Mouse (Mus musculus): ENCODE results near the gene Odf3. TPM values are rescaled to one million over a fixed set of nuclear protein-coding genes. Genes with fewer than 3 reads are reported as not detected.

The Odf3 gene
- not detected in 2 replicates for polyA plus RNA-seq (2012; rRNA removed)

DNA sequence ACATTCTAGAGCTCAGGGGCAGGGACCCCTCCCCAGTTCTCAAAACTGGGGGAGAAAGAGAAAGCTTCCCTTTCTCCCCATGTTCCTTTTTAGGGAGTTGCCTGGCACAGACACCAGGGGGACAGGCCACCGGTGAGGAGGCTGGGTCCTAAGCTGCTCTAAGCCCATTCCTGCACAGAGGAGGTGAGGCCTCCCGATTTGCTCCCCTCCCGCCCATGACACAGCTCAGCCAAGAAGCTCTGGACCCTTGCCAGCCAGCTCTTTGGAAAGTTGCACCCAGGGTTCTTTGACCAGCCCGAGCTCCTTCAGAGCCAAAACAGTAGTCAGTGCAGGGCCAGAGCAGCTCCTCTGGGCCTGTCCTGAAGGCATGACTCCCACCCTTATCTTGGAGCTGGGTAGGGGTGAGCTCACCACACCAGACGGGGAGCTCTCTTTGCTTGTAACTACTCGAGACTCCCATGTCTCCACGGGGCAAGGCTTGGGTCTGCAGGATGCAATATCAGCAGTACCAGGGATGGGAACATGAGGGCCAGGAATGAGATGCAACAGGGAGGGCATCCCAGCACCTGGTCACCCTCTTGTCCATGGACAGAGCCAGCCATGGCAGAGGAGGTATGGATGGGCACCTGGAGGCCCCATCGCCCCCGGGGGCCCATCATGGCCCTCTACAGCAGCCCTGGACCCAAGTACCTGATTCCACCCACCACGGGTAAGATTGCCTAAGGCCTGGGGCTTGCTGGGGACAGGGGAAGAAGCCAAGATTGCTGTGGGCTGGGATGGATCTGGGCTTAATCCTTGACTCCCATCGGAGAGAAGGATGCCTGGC lies at the start of gene Odf3:
Odf3 (plus strand) TSS at position 51 of the 826 bp plus-strand sequence.

DNA sequence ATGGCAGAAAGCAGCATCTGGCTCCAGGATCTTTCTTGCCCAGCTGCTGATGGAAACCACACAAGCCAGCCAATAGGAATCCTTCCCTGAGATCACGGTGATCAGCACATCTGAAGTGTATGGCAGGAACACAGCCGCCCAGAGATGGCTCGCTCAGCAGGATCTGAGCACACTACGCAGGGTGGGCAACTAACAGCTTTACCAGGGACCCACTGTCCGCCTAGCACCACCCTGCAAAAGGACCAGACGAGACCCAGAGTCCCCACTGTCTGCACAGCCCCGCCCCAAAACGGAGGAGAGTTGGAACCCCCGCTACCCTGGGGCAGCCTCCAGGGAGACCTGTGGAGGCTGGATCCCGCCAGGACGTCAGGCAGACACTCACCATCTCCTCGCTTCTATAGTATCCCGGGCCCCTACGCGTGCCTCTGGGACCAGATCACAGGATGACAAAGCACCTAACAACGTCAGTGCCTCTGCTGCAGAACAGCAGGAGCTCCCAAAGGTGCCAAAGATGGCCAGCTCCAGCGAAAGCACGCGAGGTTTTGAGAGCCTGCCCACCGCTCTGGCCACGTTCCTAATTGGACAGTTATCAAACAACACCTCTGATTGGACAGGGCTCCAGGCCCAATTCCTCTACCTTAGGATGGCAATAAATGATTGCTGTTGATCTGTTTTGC lies 25.8 kb upstream of the Odf3 start, which contains the start of gene Zfp941:
Zfp941 (minus strand) TSS at position 526 of the 677 bp plus-strand sequence.

DNA sequence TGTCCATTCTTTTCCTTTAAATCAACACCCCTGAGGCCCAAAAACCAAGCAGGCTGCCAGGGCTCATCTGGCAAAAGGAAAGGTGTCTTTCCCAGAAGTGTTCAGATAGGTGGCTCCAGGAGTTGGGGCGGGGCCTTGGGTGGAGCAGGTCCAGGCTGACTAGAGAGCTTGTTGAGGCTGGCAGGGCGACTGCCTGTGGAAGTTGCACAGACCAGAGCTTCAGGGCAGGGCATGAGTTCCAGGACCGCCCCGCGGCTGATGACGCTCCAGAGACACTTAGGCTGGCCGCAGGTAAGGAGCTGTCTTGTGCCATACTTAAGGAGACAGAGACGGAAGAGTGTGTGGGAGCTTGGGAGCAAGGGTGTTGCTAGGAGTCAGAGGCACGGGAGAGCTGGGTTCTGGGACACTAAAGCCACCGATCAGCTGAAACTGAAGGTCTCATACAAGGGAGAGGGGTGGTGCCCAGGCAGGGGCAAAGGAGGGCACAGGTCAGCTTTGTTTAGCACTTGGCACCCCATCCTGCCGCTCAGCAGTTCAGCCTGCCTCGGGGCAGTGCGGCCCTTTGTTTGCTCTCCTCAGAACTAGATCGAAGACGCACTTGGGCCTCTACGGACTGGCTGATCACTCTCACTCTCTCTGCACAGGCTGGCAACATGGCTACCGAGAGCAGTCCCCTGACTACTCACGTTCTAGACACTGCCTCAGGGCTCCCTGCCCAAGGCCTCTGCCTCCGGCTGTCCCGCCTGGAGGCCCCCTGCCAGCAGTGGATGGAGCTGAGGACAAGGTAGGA lies 12.4 kb upstream of the Odf3 start, which contains the start of gene Urah:
Urah (plus strand) TSS at position 51 of the 790 bp plus-strand sequence.

DNA sequence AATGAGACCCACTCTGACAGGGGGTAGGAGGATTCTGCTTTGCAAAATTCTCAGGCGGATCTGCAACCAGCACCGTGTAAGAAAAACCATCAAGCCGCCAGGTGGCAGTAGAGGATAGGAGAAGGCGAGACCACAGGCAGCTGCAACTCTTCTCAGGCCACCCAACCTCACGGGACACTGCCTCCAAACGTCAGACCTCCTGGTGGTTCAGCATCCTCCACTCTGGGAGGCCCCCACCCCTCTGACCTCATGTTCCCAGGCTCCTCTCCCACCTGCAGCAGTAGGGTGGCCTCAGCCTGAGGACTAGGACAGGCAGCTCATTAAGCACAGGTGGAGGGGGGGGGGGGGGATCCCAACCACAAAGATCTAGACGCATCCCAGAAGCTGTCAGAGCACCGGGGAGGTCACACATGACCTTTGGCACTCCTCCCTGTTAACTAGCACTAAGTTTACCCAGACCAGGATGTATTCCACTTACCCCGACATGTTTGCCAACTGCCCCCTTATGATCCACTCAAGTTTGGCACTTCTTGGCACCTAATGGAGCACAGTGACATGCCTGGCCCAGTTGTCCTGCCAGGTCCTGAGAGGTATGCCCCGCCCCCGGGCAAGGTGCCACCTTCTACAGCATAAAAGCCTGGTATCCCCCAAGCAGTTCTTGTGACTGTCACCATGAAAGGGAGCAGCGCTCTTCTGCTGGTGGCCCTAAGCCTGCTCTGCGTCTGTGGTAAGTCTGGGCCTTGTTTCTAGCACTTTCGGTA lies 2.5 kb upstream of the Odf3 start, which contains the start of gene Scgb1c1:
Scgb1c1 (plus strand) TSS at position 643 of the 761 bp plus-strand sequence.

DNA sequence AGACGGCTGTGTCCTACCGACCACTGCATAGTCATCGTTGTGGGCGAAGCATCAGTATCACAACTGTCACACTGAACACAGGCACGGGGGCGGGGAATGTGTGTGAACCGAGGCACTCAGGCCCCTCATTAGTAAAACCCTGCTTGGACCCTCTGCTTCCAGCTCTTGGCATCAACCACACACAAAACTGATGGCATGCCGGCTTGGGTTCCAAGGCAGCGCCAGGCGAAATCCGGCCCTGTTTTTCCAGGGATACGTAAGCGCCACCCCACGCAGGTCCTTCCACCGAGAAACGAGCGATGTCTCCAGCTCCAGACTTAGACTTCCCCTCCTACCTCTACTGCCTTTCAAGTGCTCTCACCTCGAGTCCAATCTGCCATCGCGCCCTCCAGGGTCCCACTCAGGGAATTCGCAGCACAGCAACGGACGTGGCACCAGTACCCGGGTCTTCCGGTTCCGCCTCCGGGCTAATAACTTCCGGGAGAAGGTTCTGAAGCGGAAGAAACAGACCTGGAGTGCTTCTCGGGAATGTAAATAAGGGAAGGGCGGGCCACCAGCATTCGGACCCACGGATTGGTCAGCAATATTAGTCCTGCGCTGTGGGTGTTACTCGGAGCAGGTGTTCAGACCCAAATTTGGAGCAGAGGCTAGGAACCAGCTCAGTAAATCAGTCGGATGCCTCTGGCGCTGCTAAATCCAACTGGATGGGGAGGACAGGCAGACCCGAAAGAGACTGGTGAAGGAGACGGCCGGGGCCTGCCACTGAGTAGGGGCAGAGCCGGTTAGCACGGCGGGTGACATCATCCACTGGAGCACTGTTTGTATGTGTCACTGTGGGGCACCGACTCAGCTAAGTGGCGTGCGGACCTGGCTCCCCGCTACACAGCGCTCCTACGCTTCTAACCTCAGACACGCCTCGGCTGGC lies 8.5 kb downstream of the Odf3 start, which contains the start of gene Gm45785:
Gm45785 (minus strand) TSS at position 472 of the 925 bp plus-strand sequence.

DNA sequence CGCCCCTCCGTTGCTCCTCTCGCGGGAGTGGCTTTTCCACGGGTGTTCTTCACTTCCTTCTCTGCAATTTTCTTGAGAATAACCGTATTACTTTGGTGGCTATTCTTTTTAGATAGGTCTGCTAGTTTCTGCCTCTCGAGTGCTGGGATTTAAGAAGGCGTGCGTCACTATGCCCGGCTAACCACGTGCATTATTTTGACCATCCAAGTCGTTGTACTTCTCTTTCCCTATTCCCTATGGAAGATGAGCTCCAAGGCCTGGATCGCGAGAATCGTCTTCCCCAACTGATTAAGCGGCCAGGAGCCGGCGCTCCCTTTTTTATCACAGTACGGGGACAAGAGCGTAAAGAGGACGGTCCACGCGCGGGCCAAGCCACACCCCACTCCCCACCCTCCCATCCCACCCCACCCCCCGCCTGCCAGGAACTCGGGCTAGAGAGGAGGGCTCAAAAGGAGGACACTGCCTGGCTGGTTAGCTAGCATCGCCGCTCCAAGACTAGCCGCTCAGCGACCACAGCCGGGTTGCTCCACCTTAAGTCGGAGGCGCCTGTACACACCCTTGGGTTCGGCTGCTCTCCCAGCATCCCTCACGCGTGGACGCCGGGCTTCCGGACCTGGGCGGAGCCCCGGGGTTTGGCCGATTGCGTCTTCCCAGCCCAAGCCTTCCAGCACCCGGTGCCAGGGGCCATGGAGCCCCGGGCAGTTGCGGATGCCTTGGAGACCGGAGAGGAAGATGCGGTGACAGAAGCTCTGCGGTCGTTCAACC lies 9.4 kb downstream of the Odf3 start, which contains the start of gene Ric8a:
Ric8a (plus strand) TSS at position 173 of the 765 bp plus-strand sequence.

DNA sequence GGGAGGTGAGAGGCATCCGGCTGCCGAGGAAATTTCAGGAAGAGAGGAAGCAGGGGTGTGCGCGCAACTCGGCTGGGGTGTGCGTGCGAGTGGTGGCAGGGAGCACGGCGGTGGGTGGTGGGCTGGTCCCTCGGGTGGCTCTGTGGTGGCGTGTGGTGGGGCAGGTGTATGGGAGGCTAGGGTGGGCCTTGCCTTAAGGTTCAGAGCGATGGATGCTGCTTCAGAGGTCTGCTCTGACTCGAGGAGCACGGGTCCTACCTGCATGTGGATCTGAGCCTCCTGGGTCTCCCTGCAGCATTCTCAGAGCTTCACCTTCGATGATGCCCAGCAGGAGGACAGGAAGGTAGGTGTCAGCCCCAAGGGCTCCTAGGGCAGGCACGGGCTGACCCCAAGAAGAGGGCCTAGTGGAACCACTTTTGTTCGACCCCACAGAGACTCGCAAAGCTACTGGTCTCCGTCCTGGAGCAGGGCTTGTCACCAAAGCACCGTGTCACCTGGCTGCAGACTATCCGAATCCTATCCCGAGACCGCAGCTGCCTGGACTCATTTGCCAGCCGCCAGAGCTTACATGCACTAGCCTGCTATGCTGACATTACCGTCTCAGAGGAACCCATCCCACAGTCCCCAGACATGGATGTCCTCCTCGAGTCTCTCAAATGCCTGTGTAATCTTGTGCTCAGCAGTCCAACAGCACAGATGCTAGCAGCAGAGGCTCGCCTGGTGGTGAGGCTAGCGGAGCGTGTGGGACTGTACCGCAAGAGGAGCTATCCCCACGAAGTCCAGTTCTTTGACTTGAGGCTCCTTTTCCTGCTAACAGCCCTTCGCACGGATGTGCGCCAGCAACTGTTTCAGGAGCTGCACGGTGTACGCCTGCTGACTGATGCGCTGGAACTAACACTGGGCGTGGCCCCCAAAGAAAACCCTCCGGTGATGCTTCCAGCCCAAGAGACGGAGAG lies 10.2 kb downstream of the Odf3 start, which contains the start of gene Bet1l:
Bet1l (minus strand) TSS at position 28 of the 956 bp plus-strand sequence.

DNA sequence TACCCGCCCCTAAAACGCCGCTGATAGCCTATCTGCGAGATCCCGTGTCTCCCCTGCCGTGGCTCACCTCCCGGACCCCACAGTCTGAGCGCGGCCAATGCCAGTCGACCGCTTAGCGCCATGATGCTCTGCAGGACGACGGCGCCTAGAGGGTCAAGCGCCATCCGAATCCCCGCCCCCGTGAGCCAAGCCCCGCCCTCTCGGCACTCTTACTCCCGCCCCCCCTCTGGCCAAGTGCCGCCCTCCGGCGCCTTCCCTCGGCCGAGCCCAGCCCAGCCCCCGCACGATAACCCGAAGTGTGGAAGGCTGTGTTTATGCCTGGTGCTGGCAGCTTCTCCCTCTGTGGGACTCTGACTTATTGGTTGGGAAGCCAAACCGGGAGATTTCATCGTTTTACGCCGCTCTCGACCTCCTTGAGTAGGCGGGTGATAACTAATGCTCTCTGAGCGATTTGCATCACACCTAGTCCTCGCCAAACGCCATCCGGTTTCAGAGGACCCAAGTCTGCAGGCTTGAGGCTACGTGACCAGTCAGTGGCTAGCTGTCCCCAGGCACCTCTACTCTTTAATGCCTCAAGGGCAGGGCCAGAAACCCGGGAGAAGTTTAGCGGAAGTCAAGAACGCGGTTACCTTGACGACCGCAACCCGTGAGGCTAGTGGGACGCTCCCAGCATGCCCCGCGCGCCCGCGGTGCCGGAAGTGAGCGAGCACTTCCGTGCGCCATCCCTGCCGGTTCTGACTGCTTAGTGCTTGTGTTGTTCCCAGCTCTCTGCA lies 34.3 kb downstream of the Odf3 start, which contains the start of the genes Psmd13 and Sirt3:
Psmd13 (plus strand) TSS at position 273 of the 773 bp plus-strand sequence.
Sirt3 (minus strand) TSS at position 614 of the 773 bp plus-strand sequence.

DNA sequence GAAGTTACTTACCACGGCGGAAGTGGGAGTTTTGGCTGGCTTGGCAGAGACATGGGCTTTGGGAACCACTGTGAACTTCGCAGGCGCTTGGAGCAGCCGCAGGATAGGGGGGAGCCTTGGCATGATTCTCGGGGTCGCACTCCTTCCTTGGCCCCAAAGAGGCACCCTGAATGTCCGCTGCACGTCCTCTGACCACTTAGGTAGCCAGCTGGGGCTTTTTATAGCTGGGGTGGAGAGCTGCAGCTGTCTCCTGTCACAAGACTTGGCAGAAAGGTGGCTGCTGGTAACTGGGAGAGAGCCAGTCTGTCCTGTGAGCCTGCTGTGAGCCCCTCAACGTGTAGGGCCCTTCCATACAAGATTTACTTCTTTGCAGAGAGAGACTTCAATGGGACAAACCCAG lies 52.6 kb downstream of the Odf3 start, which contains the start of gene Cox8b:
Cox8b (minus strand) TSS at position 227 of the 400 bp plus-strand sequence.

Other genes with a start within 250 kb of the Odf3 start
- not detected in 2 replicates for gene Olfr46, start 246.5 kb upstream of the Odf3 start, polyA plus RNA-seq (2012; rRNA removed)
- not detected in 2 replicates for gene Olfr61, start 218.8 kb upstream of the Odf3 start, polyA plus RNA-seq (2012; rRNA removed)
- gene Olfr53, start 201.4 kb upstream of the Odf3 start, polyA plus RNA-seq (2012; rRNA removed) = not detected in 2 replicates
- not detected in 2 replicates for gene Olfr539, start 187.9 kb upstream of the Odf3 start, polyA plus RNA-seq (2012; rRNA removed)
- not detected in 2 replicates for gene Olfr45, start 165.9 kb upstream of the Odf3 start, polyA plus RNA-seq (2012; rRNA removed)
- gene Olfr541, start 150.5 kb upstream of the Odf3 start, polyA plus RNA-seq (2012; rRNA removed) = not detected in 2 replicates
- 60.5 and 91.1 TPM in 2 replicates for gene Cyp2e1, start 84.1 kb upstream of the Odf3 start, polyA plus RNA-seq (2012; rRNA removed)
- 0.06 and 0.07 TPM in 2 replicates for gene Syce1, start 60.0 kb upstream of the Odf3 start, polyA plus RNA-seq (2012; rRNA removed)
- gene Zfp941, start 25.6 kb upstream of the Odf3 start, polyA plus RNA-seq (2012; rRNA removed) = 0.17 and 0.21 TPM in 2 replicates
- gene Urah, start 12.8 kb upstream of the Odf3 start, polyA plus RNA-seq (2012; rRNA removed) = 112 and 142 TPM in 2 replicates
- gene Scgb1c1, start 2.3 kb upstream of the Odf3 start, polyA plus RNA-seq (2012; rRNA removed) = not detected in 2 replicates
- not detected in 2 replicates for gene Gm45785, start 8.5 kb downstream of the Odf3 start, polyA plus RNA-seq (2012; rRNA removed)
- 17.1 and 20.2 TPM in 2 replicates for gene Ric8a, start 9.2 kb downstream of the Odf3 start, polyA plus RNA-seq (2012; rRNA removed)
- 18.5 TPM in 2 replicates for gene Bet1l, start 9.8 kb downstream of the Odf3 start, polyA plus RNA-seq (2012; rRNA removed)
- 36.4 TPM in 2 replicates for gene Psmd13, start 34.2 kb downstream of the Odf3 start, polyA plus RNA-seq (2012; rRNA removed)
- 46.5 and 51.9 TPM in 2 replicates for gene Sirt3, start 34.5 kb downstream of the Odf3 start, polyA plus RNA-seq (2012; rRNA removed)
- 0.19 and 0.20 TPM in 2 replicates for gene Cox8b, start 52.6 kb downstream of the Odf3 start, polyA plus RNA-seq (2012; rRNA removed)
- 61.4 and 61.9 TPM in 2 replicates for gene Nlrp6, start 73.1 kb downstream of the Odf3 start, polyA plus RNA-seq (2012; rRNA removed)
- 12.3 and 13.2 TPM in 2 replicates for gene Pgghg, start 93.6 kb downstream of the Odf3 start, polyA plus RNA-seq (2012; rRNA removed)
- 0.67 and 0.85 TPM in 2 replicates for gene Ifitm5, start 102.5 kb downstream of the Odf3 start, polyA plus RNA-seq (2012; rRNA removed)
- gene Gm45717, start 108.1 kb downstream of the Odf3 start, polyA plus RNA-seq (2012; rRNA removed) = 0.14 TPM in 1 of 2 replicates, not detected in the other
- 552 and 564 TPM in 2 replicates for gene Ifitm2, start 108.2 kb downstream of the Odf3 start, polyA plus RNA-seq (2012; rRNA removed)
- gene Ifitm1, start 119.4 kb downstream of the Odf3 start, polyA plus RNA-seq (2012; rRNA removed) = 53.0 and 54.4 TPM in 2 replicates
- gene Ifitm3, start 163.0 kb downstream of the Odf3 start, polyA plus RNA-seq (2012; rRNA removed) = 164 and 239 TPM in 2 replicates
- 193 and 325 TPM in 2 replicates for gene Ifitm6, start 170.1 kb downstream of the Odf3 start, polyA plus RNA-seq (2012; rRNA removed)
- gene Gm17387, start 181.3 kb downstream of the Odf3 start, polyA plus RNA-seq (2012; rRNA removed) = not detected in 2 replicates
- 0.46 and 0.61 TPM in 2 replicates for gene B4galnt4, start 213.3 kb downstream of the Odf3 start, polyA plus RNA-seq (2012; rRNA removed)
- gene Pkp3, start 230.4 kb downstream of the Odf3 start, polyA plus RNA-seq (2012; rRNA removed) = 0.74 and 0.85 TPM in 2 replicates

Measured in liver, embryonic 18 days (tissue).